Mouse (Mus musculus): Measurements from ENCODE around the gene E430018J23Rik. TPM values are rescaled to one million over a fixed set of nuclear protein-coding genes. Genes with fewer than 3 reads are reported as not detected.
"Not testable (repeated sequence)": the region's sequence is repeated elsewhere in the genome, so short reads cannot be mapped to it uniquely, and the experiment has no call there.

The E430018J23Rik gene
- total and polyA plus RNA-seq, 3 experiments, result 2.1 to 2.5 TPM; not detected in 1

GRCm38 (mm10) chr7:127378310-127378921 is 15.0 kb downstream of the E430018J23Rik start (continued):
- no peak for TF ChIP-seq NELFE (IDR thresholded peaks at IDR 0.05; ENCODE audit: low read depth, low read length)

- peak within 1 kb of the TSS; percentile 76 for H3K9ac ChIP-seq (ENCODE audit: control insufficient read depth, low read depth, low read length, poor library complexity, severe bottlenecking)
- DNase-seq (ENCODE audit: low read depth, low spot score), result peak; percentile 98
- not testable (repeated sequence) for H3K79me2 ChIP-seq (ENCODE audit: control insufficient read depth, insufficient read depth, low read length, poor library complexity); H3K9me3 ChIP-seq (replicated peaks; ENCODE audit: insufficient read depth, low read length); H3K27me3 ChIP-seq (ENCODE audit: control insufficient read depth in 1 of 2, insufficient read depth in 2 of 2, low read length in 2 of 2)
- peaks cover 23 to 37% of the 10 kb centered on the region in 2 experiments for H3K4me1 ChIP-seq (ENCODE audit: control insufficient read depth in 1 of 2, insufficient read depth in 2 of 2, low read length in 2 of 2)
- H3K36me3 ChIP-seq (ENCODE audit: control insufficient read depth in 1 of 2, insufficient read depth in 2 of 2, low read length in 2 of 2), result peaks cover 0 to 32% of the 10 kb centered on the region in 2 experiments; a peak in 2 of 4 replicates
- H3K27ac ChIP-seq (ENCODE audit: control insufficient read depth, low read depth, low read length), result peak within 1 kb of the TSS; percentile 36
- TF ChIP-seq CTCF (IDR thresholded peaks at IDR 0.05 in 2 of 3, conservative IDR thresholded peaks at IDR 0.05 in 1 of 3; ENCODE audit: control insufficient read depth in 1 of 3, insufficient read depth in 1 of 3, low read depth in 2 of 3, low read length in 3 of 3, poor library complexity in 1 of 3, severe bottlenecking in 1 of 3) (peak; percentile 25 to 56 (median 54); a peak in 5 of 6 replicates), USF1 (IDR thresholded peaks at IDR 0.05; ENCODE audit: low read depth, low read length) (peak; percentile 98), SIN3A (IDR thresholded peaks at IDR 0.05; ENCODE audit: low read length) (peak; percentile 92), ELF1 (IDR thresholded peaks at IDR 0.05; ENCODE audit: low read depth, low read length) (peak; percentile 71; the same call in 1 of the 2 replicates), POLR2AphosphoS2 (IDR thresholded peaks at IDR 0.05; ENCODE audit: low read length) (peak; percentile 77; the same call in 1 of the 2 replicates), POLR2A (IDR thresholded peaks at IDR 0.05; ENCODE audit: control insufficient read depth in 1 of 2, insufficient read depth in 1 of 2, low read depth in 1 of 2, low read length in 2 of 2, poor library complexity in 1 of 2) (peak; percentile 77 to 87), NRF1 (IDR thresholded peaks at IDR 0.05; ENCODE audit: insufficient read depth, low read depth, low read length, poor library complexity, severe bottlenecking) (peak; percentile 41; the same call in 1 of the 2 replicates), MAX (IDR thresholded peaks at IDR 0.05; ENCODE audit: low read length) (peak; percentile 90), USF2 (IDR thresholded peaks at IDR 0.05; ENCODE audit: borderline replicate concordance in 1 of 2, insufficient read depth in 1 of 2, low read depth in 1 of 2, low read length in 2 of 2) (peak; percentile 90 to 92), TBP (IDR thresholded peaks at IDR 0.05; ENCODE audit: low read depth, low read length) (peak; percentile 69), BHLHE40 (IDR thresholded peaks at IDR 0.05; ENCODE audit: borderline replicate concordance, low read depth, low read length) (peak; percentile 87), NELFE (IDR thresholded peaks at IDR 0.05; ENCODE audit: low read depth, low read length) (peak; percentile 78), ETS1 (IDR thresholded peaks at IDR 0.05; ENCODE audit: low read depth, low read length) (peak; percentile 74; the same call in 1 of the 2 replicates), HCFC1 (IDR thresholded peaks at IDR 0.05; ENCODE audit: low read depth, low read length) (peak; percentile 94), ZMIZ1 (IDR thresholded peaks at IDR 0.05; ENCODE audit: low read depth, low read length) (0 out of 2 replicates have a peak, but pooled peaks have one; percentile 56), MXI1 (IDR thresholded peaks at IDR 0.05; ENCODE audit: low read depth, low read length) (peak; percentile 74), MYC (IDR thresholded peaks at IDR 0.05; ENCODE audit: low read depth, low read length) (peak; percentile 76; the same call in 1 of the 2 replicates)
- H3K4me3 ChIP-seq (ENCODE audit: control insufficient read depth in 1 of 2, insufficient read depth in 1 of 2, low read depth in 2 of 2, low read length in 2 of 2), result peak within 1 kb of the TSS; percentile 72 to 80
These were observed 17.9 kb downstream of the E430018J23Rik start, which contains the start of gene Zfp747 for GRCm38 (mm10) chr7:127375271-127376245. Zfp747 (minus strand) TSS chr7:127376050.
